Mouse (Mus musculus): ENCODE results near the gene Olfr1337. TPM values are rescaled to one million over a fixed set of nuclear protein-coding genes. Genes with fewer than 3 reads are reported as not detected.
"Not testable (repeated sequence)": the region's sequence is repeated elsewhere in the genome, so short reads cannot be mapped to it uniquely, and the experiment has no call there.

Gene Olfr1337
- polyA plus RNA-seq (2014; fragmentation: Nextera tagmentation; extraction: Ambion mirVana) = not detected in 2 replicates

DNA sequence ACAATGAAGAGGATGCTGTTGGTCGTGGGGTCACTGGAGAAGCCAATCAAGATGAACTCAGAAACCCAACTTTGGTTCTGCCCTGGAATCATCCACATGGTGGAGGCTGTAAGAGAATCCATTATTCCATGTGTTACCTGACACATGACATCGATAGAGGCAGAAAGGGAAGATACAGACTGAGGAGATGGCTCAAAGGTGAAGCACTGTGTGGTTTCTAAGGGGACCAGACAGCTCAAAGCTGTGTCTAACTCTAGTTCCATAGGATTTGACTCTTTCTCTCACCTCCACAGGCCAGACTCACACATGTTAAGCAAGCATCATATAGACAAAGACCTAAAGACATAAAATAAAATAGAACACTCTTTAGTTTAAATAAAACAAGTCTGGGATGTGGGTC lies at the start of gene Olfr1337:
Gene Olfr1337 (minus strand): TSS at position 101 of the 400 bp plus-strand sequence.
- Histone ChIP-seq H3K36me3 (ENCODE audit: control insufficient read depth, insufficient read depth, low read length) (no peaks in the 10 kb centered on the region), H3K4me3 (ENCODE audit: low read depth, low read length) (no peak within 1 kb of the TSS), H3K27ac (ENCODE audit: low read depth, low read length) (no peak within 1 kb of the TSS), H3K9me3 (ENCODE audit: control insufficient read depth, low read length) (no peaks in the 10 kb centered on the region), H3K4me2 (replicated peaks; ENCODE audit: low read depth, low read length) (no peak within 1 kb of the TSS), H3K9ac (ENCODE audit: low read depth, low read length) (no peak within 1 kb of the TSS), H3K4me1 (replicated peaks; ENCODE audit: control insufficient read depth, insufficient read depth, low read length) (no peaks in the 10 kb centered on the region), H3K27me3 (ENCODE audit: control insufficient read depth, insufficient read depth, low read length) (no peaks in the 10 kb centered on the region)
- no peak for DNase-seq (ENCODE audit: low spot score)
- 80% methylated on average over 2 of the region's 2 CpGs for WGBS
- no peak for ATAC-seq (ENCODE audit: low FRiP score)

DNA sequence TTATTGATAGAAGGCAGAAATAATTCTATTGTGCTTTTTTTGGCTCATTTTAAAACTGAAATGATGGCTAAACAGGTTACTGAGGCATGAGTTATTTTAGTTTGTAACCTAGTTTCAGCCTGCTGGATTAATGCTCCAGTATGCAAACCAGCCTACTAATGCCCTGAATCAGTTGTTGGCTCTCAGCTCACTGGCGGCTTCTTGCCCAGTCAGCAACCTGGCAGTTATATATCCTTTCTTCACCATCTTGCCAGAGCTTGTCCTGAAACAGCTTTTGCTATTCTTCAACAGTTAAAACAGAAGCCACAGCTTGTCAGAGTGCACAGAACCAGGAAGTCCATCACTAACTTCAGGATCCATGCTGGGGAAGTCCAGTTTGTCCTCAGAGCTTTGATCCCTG lies 36.5 kb upstream of the Olfr1337 start:
- ATAC-seq (ENCODE audit: low FRiP score) (no peak), DNase-seq (ENCODE audit: low spot score) (no peak)
- H3K27ac ChIP-seq (ENCODE audit: low read depth, low read length) = no peak overlapping the region
- no peak overlapping the region for H3K4me3 ChIP-seq (ENCODE audit: low read depth, low read length)
- H3K4me1 ChIP-seq (replicated peaks; ENCODE audit: control insufficient read depth, insufficient read depth, low read length) = no peaks in the 10 kb centered on the region
- no peak overlapping the region for H3K4me2 ChIP-seq (replicated peaks; ENCODE audit: low read depth, low read length)
- H3K27me3 ChIP-seq (ENCODE audit: control insufficient read depth, insufficient read depth, low read length) = no peaks in the 10 kb centered on the region
- H3K36me3 ChIP-seq (ENCODE audit: control insufficient read depth, insufficient read depth, low read length) = no peaks in the 10 kb centered on the region
- WGBS = 88% methylated on average over 1 of the region's 1 CpGs
- H3K9me3 ChIP-seq (ENCODE audit: control insufficient read depth, low read length) = no peaks in the 10 kb centered on the region
- no peak overlapping the region for H3K9ac ChIP-seq (ENCODE audit: low read depth, low read length)

DNA sequence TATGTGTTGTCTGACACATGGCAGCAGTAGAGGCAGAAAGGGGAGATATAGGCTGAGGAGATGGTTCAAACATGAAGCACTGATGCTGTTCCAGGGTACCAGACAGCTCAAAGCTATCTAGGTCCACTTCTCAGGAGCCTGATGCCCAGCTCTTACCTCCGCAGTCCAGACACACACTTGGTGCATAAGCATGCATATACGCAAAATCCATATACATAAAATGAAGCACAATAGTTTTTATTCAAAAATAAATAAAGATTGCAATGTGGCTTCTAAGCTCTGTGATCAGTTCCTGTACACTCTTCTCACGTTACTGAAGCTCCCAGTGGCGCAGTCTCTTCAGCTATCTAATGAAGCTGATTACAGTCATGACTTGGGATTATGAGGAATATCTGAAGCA lies 27.5 kb upstream of the Olfr1337 start, which contains the start of gene Olfr1335:
Gene Olfr1335 (minus strand): TSS at position 101 of the 400 bp plus-strand sequence.
- DNase-seq (ENCODE audit: low spot score) (no peak), ATAC-seq (ENCODE audit: low FRiP score) (no peak)
- Histone ChIP-seq H3K4me3 (ENCODE audit: low read depth, low read length) (no peak within 1 kb of the TSS), H3K9me3 (ENCODE audit: control insufficient read depth, low read length) (no peaks in the 10 kb centered on the region), H3K4me1 (replicated peaks; ENCODE audit: control insufficient read depth, insufficient read depth, low read length) (no peaks in the 10 kb centered on the region), H3K36me3 (ENCODE audit: control insufficient read depth, insufficient read depth, low read length) (no peaks in the 10 kb centered on the region), H3K9ac (ENCODE audit: low read depth, low read length) (no peak within 1 kb of the TSS), H3K27ac (ENCODE audit: low read depth, low read length) (no peak within 1 kb of the TSS), H3K27me3 (ENCODE audit: control insufficient read depth, insufficient read depth, low read length) (no peaks in the 10 kb centered on the region), H3K4me2 (replicated peaks; ENCODE audit: low read depth, low read length) (no peak within 1 kb of the TSS)
- 92% methylated on average over 4 of the region's 4 CpGs for WGBS

GRCm38 (mm10) chr4:118792796-118793195 lies 10.4 kb upstream of the Olfr1337 start:
- H3K9ac ChIP-seq (ENCODE audit: low read depth, low read length); H3K4me3 ChIP-seq (ENCODE audit: low read depth, low read length); H3K9me3 ChIP-seq (ENCODE audit: control insufficient read depth, low read length); H3K4me1 ChIP-seq (replicated peaks; ENCODE audit: control insufficient read depth, insufficient read depth, low read length); H3K4me2 ChIP-seq (replicated peaks; ENCODE audit: low read depth, low read length); H3K27me3 ChIP-seq (ENCODE audit: control insufficient read depth, insufficient read depth, low read length); DNase-seq (ENCODE audit: low spot score); ATAC-seq (ENCODE audit: low FRiP score); H3K27ac ChIP-seq (ENCODE audit: low read depth, low read length); H3K36me3 ChIP-seq (ENCODE audit: control insufficient read depth, insufficient read depth, low read length): not testable (repeated sequence)

DNA sequence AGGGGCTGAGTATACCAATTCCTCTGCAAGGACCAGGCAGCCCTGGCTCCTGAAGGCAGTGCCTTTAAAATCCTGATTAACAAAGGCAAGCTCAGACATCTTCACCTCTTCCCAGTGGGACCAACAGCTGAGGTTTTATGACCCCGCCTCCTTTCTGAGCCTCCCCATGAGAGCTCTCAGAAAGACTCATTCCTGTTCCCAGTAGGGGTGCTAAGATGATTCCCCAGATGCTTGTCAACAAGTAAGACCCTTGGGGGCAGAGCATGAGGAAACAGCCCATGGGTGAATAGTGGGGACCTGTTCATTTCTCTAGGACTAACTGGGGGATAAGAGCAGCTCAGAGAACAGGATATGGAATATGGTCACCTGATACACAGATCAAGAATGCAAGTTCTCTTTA lies 23.7 kb downstream of the Olfr1337 start, which contains the start of gene Olfr1338:
Gene Olfr1338 (minus strand): TSS at position 101 of the 400 bp plus-strand sequence.
- WGBS = 81% methylated on average over 1 of the region's 1 CpGs
- no peak for DNase-seq (ENCODE audit: low spot score)
- no peak for ATAC-seq (ENCODE audit: low FRiP score)
- no peaks in the 10 kb centered on the region for H3K9me3 ChIP-seq (ENCODE audit: control insufficient read depth, low read length)
- no peak within 1 kb of the TSS for H3K9ac ChIP-seq (ENCODE audit: low read depth, low read length)
- H3K4me1 ChIP-seq (replicated peaks; ENCODE audit: control insufficient read depth, insufficient read depth, low read length) = no peaks in the 10 kb centered on the region
- H3K36me3 ChIP-seq (ENCODE audit: control insufficient read depth, insufficient read depth, low read length) = no peaks in the 10 kb centered on the region
- no peak within 1 kb of the TSS for H3K27ac ChIP-seq (ENCODE audit: low read depth, low read length)
- H3K4me2 ChIP-seq (replicated peaks; ENCODE audit: low read depth, low read length) = no peak within 1 kb of the TSS
- H3K27me3 ChIP-seq (ENCODE audit: control insufficient read depth, insufficient read depth, low read length) = no peaks in the 10 kb centered on the region
- no peak within 1 kb of the TSS for H3K4me3 ChIP-seq (ENCODE audit: low read depth, low read length)

GRCm38 (mm10) chr4:118741881-118742280 lies 40.5 kb downstream of the Olfr1337 start:
- H3K9me3 ChIP-seq (ENCODE audit: control insufficient read depth, low read length) = no peaks in the 10 kb centered on the region; the same call in 1 of the 2 replicates
- DNase-seq (ENCODE audit: low spot score) = no peak
- H3K9ac ChIP-seq (ENCODE audit: low read depth, low read length) = no peak overlapping the region
- H3K27ac ChIP-seq (ENCODE audit: low read depth, low read length) = no peak overlapping the region
- peaks cover 3% of the 10 kb centered on the region for H3K27me3 ChIP-seq (ENCODE audit: control insufficient read depth, insufficient read depth, low read length)
- no peak for ATAC-seq (ENCODE audit: low FRiP score)
- 6% methylated on average over 16 of the region's 16 CpGs for WGBS
- no peaks in the 10 kb centered on the region for H3K4me1 ChIP-seq (replicated peaks; ENCODE audit: control insufficient read depth, insufficient read depth, low read length)
- H3K4me3 ChIP-seq (ENCODE audit: low read depth, low read length) = no peak overlapping the region
- no peak overlapping the region for H3K4me2 ChIP-seq (replicated peaks; ENCODE audit: low read depth, low read length)
- H3K36me3 ChIP-seq (ENCODE audit: control insufficient read depth, insufficient read depth, low read length) = no peaks in the 10 kb centered on the region

GRCm38 (mm10) chr4:118740988-118741698 lies 41.2 kb downstream of the Olfr1337 start:
- Histone ChIP-seq H3K36me3 (ENCODE audit: control insufficient read depth, insufficient read depth, low read length) (no peaks in the 10 kb centered on the region), H3K4me3 (ENCODE audit: low read depth, low read length) (no peak overlapping the region), H3K27ac (ENCODE audit: low read depth, low read length) (no peak overlapping the region), H3K27me3 (ENCODE audit: control insufficient read depth, insufficient read depth, low read length) (peaks cover 3% of the 10 kb centered on the region), H3K4me1 (replicated peaks; ENCODE audit: control insufficient read depth, insufficient read depth, low read length) (no peaks in the 10 kb centered on the region), H3K9me3 (ENCODE audit: control insufficient read depth, low read length) (no peaks in the 10 kb centered on the region; the same call in 1 of the 2 replicates), H3K4me2 (replicated peaks; ENCODE audit: low read depth, low read length) (no peak overlapping the region), H3K9ac (ENCODE audit: low read depth, low read length) (no peak overlapping the region)
- no peak for ATAC-seq (ENCODE audit: low FRiP score)
- peak; percentile 0 for DNase-seq (ENCODE audit: low spot score)
- WGBS = 4% methylated on average over 11 of the region's 11 CpGs

DNA sequence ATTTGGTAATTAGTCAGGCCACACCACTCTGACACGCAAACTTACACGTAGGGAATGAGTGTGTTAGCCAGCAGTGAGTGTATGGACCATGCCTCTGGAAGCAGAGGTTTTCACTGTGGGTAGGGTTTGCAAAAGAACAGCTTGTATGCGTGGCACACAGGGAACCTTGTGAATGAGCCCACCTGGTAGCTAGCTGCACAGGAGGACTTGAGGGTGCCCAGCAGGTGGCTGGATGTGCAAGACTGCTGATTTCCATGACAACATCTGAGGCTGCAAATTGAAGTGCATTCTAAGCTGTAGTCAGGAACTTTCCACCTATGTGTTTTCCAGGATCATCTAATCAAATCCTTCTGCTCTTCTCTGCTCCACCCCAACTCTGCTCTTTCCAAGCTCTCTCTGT lies 42.8 kb downstream of the Olfr1337 start:
- no peaks in the 10 kb centered on the region for H3K4me1 ChIP-seq (replicated peaks; ENCODE audit: control insufficient read depth, insufficient read depth, low read length)
- H3K9ac ChIP-seq (ENCODE audit: low read depth, low read length) = no peak overlapping the region
- no peak overlapping the region for H3K4me3 ChIP-seq (ENCODE audit: low read depth, low read length)
- peaks cover 3% of the 10 kb centered on the region for H3K27me3 ChIP-seq (ENCODE audit: control insufficient read depth, insufficient read depth, low read length)
- H3K36me3 ChIP-seq (ENCODE audit: control insufficient read depth, insufficient read depth, low read length) = no peaks in the 10 kb centered on the region
- 67% methylated on average over 3 of the region's 3 CpGs for WGBS
- no peak for ATAC-seq (ENCODE audit: low FRiP score)
- H3K9me3 ChIP-seq (ENCODE audit: control insufficient read depth, low read length) = no peaks in the 10 kb centered on the region
- no peak for DNase-seq (ENCODE audit: low spot score)
- H3K27ac ChIP-seq (ENCODE audit: low read depth, low read length) = no peak overlapping the region
- H3K4me2 ChIP-seq (replicated peaks; ENCODE audit: low read depth, low read length) = no peak overlapping the region

DNA sequence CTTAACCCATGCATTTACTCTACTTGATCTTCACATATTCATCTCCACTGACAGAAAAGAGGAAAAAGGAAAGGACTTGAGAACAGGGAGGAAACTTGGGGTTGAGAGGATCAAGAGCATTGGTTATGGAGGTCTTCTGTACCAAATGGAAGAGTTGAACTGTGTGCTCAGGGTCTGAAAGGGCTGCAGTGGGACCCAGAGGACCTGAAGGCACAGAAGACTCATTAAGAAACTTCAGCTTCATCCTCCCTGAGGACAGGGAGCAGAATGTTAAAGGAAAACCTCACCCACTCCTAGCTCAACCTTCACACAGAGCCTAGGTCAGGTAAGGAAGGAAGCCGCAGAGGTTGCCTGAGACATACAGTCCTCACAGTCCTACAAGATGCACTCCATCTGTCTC lies 50.5 kb downstream of the Olfr1337 start, which contains the start of gene Olfr1339:
Gene Olfr1339 (plus strand): TSS at position 301 of the 400 bp plus-strand sequence.
- H3K4me3 ChIP-seq (ENCODE audit: low read depth, low read length) = no peak within 1 kb of the TSS
- 100% methylated on average over 1 of the region's 1 CpGs for WGBS
- no peaks in the 10 kb centered on the region for H3K4me1 ChIP-seq (replicated peaks; ENCODE audit: control insufficient read depth, insufficient read depth, low read length)
- H3K9me3 ChIP-seq (ENCODE audit: control insufficient read depth, low read length) = no peaks in the 10 kb centered on the region
- H3K27me3 ChIP-seq (ENCODE audit: control insufficient read depth, insufficient read depth, low read length) = no peaks in the 10 kb centered on the region
- no peak within 1 kb of the TSS for H3K27ac ChIP-seq (ENCODE audit: low read depth, low read length)
- no peaks in the 10 kb centered on the region for H3K36me3 ChIP-seq (ENCODE audit: control insufficient read depth, insufficient read depth, low read length)
- no peak within 1 kb of the TSS for H3K9ac ChIP-seq (ENCODE audit: low read depth, low read length)
- no peak within 1 kb of the TSS for H3K4me2 ChIP-seq (replicated peaks; ENCODE audit: low read depth, low read length)
- ATAC-seq (ENCODE audit: low FRiP score) (no peak), DNase-seq (ENCODE audit: low spot score) (no peak)

All from hindbrain, embryonic 11.5 days (tissue).